Mouse (Mus musculus): ENCODE measurements around the gene Atp6v0a1. TPM values are rescaled to one million over a fixed set of nuclear protein-coding genes. Genes with fewer than 3 reads are reported as not detected.

The Atp6v0a1 gene
- total and polyA plus RNA-seq, 2 experiments from 2014 or later = 162 to 179 TPM

DNA sequence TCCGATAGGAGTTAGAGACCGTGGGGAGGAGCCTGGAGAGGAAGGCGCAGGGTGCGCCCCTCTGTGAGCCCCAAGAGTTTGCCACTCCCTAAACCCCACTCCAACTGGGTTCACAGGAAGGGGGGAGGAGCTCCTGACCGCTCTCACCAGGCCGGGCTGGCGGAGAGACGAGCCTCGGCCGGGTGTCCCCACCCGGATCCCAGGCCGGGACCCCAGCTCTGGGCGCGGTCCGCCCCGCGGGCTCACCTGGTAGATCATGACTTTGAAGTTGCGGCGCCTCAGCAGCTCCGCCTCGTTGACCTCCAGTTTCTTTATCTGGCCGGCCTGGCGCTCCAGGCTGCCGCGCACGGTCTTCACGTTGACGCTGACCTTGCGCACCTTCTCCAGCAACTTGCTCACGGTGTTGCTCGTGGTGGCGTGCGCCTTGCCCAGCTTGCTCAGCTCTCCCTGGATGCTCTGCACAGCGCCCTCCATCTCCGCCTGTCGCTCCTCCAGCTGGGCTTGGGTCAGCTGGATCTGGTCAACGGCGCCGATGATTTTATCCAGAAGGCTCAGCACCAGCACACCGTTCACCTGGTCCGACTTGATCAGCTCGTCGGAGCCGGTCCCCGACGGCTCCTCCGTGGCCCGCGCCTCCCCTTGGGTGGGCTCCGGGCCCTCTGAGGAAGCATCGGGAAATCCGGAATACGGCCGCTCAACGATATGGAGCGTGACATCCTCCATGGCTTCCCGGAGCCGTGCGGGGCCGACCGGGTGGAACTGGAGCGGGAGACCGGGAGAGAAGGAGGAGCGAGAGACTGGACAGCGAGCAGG lies 39.3 kb upstream of the Atp6v0a1 start:
- peak overlapping the region; percentile 50 for H3K4me2 ChIP-seq (ENCODE audit: low read depth)
- TF ChIP-seq CTCF (IDR thresholded peaks at IDR 0.05; ENCODE audit: low read depth) = no peak
- peaks cover 6% of the 10 kb centered on the region; the same call in 1 of the 2 replicates for H3K4me1 ChIP-seq (ENCODE audit: insufficient read depth)
- H3K4me3 ChIP-seq (ENCODE audit: low read depth, low read length) = peak overlapping the region; percentile 34
- peak overlapping the region; percentile 28; the same call in 1 of the 2 replicates for H3K9ac ChIP-seq
- H3K9me3 ChIP-seq (ENCODE audit: low read length) = no peaks in the 10 kb centered on the region
- under 1% methylated on average over 65 of the region's 65 CpGs for WGBS
- H3K27me3 ChIP-seq (ENCODE audit: insufficient read depth, low read length) = peaks cover 66% of the 10 kb centered on the region
- DNase-seq (no peak), ATAC-seq (no peak; the same call in 1 of the 2 replicates)
- H3K36me3 ChIP-seq (ENCODE audit: insufficient read depth) = no peaks in the 10 kb centered on the region
- H3K27ac ChIP-seq (ENCODE audit: low read depth, low read length) = no peak overlapping the region

DNA sequence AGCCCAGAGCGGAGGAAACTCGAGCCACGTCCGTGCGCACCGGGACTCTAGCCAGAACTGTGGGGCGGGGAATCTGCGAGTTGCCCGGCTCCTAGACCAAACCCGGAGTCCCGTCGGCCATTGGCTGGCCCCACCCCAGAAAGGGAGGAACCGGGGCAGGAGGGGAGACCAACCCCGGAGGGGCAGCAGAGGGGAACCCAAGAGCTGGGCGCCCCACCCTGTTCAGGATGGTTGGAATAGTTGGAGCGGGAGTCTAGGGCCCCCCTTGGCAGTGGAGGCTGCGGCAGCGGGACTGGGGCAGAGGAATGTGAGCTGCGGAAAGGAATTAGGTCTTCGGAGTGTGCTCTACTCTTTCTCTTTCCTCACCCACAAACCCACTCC lies 38.7 kb upstream of the Atp6v0a1 start, which contains the start of gene Cavin1:
Gene Cavin1 (minus strand): TSS at position 331 of the 381 bp plus-strand sequence.
- 3% methylated on average over 20 of the region's 20 CpGs for WGBS
- peak within 1 kb of the TSS; percentile 34 for H3K4me3 ChIP-seq (ENCODE audit: low read depth, low read length)
- peaks cover 64% of the 10 kb centered on the region for H3K27me3 ChIP-seq (ENCODE audit: insufficient read depth, low read length)
- H3K9ac ChIP-seq = peak within 1 kb of the TSS; percentile 28; the same call in 1 of the 2 replicates
- H3K4me2 ChIP-seq (ENCODE audit: low read depth) = peak within 1 kb of the TSS; percentile 50
- peaks cover 6% of the 10 kb centered on the region; the same call in 1 of the 2 replicates for H3K4me1 ChIP-seq (ENCODE audit: insufficient read depth)
- ATAC-seq (peak; percentile 51), DNase-seq (peak; percentile 51)
- no peaks in the 10 kb centered on the region for H3K36me3 ChIP-seq (ENCODE audit: insufficient read depth)
- H3K9me3 ChIP-seq (ENCODE audit: low read length) = no peaks in the 10 kb centered on the region
- H3K27ac ChIP-seq (ENCODE audit: low read depth, low read length) = no peak within 1 kb of the TSS
- TF ChIP-seq CTCF (IDR thresholded peaks at IDR 0.05; ENCODE audit: low read depth) = no peak

DNA sequence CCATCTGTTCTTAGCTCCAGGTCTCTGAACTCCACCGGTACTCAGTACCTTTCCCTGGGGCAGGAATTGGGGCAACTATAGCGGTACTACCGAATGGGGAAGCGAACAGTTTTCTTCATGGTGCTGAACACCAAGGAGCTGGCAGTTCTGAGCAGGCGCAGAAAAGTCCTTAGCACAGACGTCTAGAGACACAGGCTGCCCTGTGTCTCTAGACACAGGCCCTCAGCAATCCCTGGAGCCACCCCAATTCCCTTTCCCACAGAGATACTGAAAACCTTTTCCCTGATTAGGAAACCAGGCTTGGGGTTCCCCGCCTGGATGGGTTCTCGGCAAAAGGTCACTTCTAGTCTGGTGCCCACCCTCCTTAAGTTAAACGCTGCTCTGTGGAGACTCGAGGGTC lies 37.8 kb upstream of the Atp6v0a1 start:
- Histone ChIP-seq H3K27me3 (ENCODE audit: insufficient read depth, low read length) (peaks cover 60% of the 10 kb centered on the region), H3K9ac (no peak overlapping the region), H3K4me1 (ENCODE audit: insufficient read depth) (peaks cover 6% of the 10 kb centered on the region; the same call in 1 of the 2 replicates), H3K36me3 (ENCODE audit: insufficient read depth) (no peaks in the 10 kb centered on the region), H3K9me3 (ENCODE audit: low read length) (no peaks in the 10 kb centered on the region), H3K4me2 (ENCODE audit: low read depth) (no peak overlapping the region), H3K27ac (ENCODE audit: low read depth, low read length) (no peak overlapping the region), H3K4me3 (ENCODE audit: low read depth, low read length) (no peak overlapping the region)
- no peak for DNase-seq
- no peak for TF ChIP-seq CTCF (IDR thresholded peaks at IDR 0.05; ENCODE audit: low read depth)
- ATAC-seq = no peak
- 71% methylated on average over 10 of the region's 10 CpGs for WGBS

DNA sequence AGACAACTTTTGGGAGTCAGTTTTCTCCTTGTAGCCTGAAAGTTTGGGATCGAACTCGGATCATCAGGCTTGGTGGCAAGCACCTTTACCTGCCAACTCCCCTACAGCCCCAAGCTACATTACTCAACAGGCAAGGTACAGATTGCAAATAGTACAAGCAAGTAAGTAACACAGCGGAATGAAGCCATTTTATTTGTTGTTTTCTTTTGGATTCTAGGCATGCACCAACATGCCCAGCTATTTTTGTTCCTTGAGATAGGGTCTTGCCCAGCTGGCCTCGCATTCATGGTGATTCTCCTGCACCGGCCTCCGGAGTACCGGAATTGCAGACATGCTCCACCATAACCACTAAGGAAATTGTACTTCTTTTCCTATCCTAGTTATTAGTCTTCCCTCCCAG lies 36.0 kb upstream of the Atp6v0a1 start:
- DNase-seq (no peak), ATAC-seq (no peak)
- H3K9me3 ChIP-seq (ENCODE audit: low read length) = no peaks in the 10 kb centered on the region
- H3K36me3 ChIP-seq (ENCODE audit: insufficient read depth) = no peaks in the 10 kb centered on the region
- 94% methylated on average over 7 of the region's 7 CpGs for WGBS
- no peak overlapping the region for H3K9ac ChIP-seq
- no peak for TF ChIP-seq CTCF (IDR thresholded peaks at IDR 0.05; ENCODE audit: low read depth)
- no peak overlapping the region for H3K27ac ChIP-seq (ENCODE audit: low read depth, low read length)
- no peak overlapping the region for H3K4me2 ChIP-seq (ENCODE audit: low read depth)
- H3K27me3 ChIP-seq (ENCODE audit: insufficient read depth, low read length) = peaks cover 49% of the 10 kb centered on the region
- H3K4me3 ChIP-seq (ENCODE audit: low read depth, low read length) = no peak overlapping the region
- peaks cover 6% of the 10 kb centered on the region; the same call in 1 of the 2 replicates for H3K4me1 ChIP-seq (ENCODE audit: insufficient read depth)

DNA sequence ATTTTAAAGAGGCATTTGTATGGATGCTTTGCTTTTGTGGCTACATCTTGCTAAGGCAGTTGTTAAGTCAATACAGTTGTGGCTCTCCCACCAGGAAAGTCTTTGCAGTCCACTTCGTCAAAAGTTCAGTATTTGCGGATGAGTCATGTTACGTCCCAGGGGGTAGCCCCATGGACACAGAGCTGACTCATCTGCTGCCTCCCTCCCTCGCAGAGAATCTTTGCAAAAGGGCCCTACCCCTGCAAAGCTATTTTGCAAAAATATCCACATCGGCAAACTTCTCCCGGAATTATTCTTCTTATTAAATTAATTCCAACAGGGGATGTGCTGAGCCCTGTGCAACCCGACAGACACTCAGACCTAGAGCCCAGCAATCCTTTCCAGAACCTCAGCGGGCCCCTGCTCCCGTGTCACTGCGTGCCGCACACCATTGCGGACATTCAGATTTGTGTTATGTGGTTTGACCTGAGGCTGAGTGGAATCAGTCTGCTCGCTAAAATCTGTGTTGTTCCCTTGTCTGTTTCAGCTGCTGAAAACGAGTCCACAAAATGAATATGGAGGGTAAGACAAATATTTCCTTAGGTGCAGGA lies 34.8 kb upstream of the Atp6v0a1 start:
- no peaks in the 10 kb centered on the region for H3K9me3 ChIP-seq (ENCODE audit: low read length)
- peaks cover 6% of the 10 kb centered on the region; the same call in 1 of the 2 replicates for H3K4me1 ChIP-seq (ENCODE audit: insufficient read depth)
- DNase-seq (no peak), ATAC-seq (no peak)
- no peak overlapping the region for H3K4me3 ChIP-seq (ENCODE audit: low read depth, low read length)
- H3K27ac ChIP-seq (ENCODE audit: low read depth, low read length) = no peak overlapping the region
- TF ChIP-seq CTCF (IDR thresholded peaks at IDR 0.05; ENCODE audit: low read depth) = no peak
- H3K4me2 ChIP-seq (ENCODE audit: low read depth) = no peak overlapping the region
- H3K9ac ChIP-seq = no peak overlapping the region
- 76% methylated on average over 14 of the region's 14 CpGs for WGBS
- H3K27me3 ChIP-seq (ENCODE audit: insufficient read depth, low read length) = peaks cover 36% of the 10 kb centered on the region
- no peaks in the 10 kb centered on the region for H3K36me3 ChIP-seq (ENCODE audit: insufficient read depth)

DNA sequence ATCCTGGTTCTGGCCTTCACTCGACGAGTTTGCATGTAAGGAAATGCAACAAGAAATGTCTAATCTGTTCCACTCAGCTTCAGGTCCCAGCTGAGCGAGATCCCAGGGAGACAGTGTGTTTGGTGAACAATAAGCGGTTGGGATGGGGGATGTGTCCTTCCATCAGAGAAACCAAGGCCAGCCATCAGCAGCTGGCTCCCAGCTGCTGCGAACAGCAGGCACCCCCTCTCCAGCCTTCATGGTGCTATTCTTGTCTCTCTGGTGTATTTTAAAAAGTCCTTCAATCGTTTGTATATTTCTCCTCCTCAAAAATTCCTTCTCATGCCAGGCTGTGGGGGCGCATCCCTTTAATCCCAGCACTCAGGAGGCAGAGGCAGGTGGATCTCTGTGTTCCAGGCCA lies 34.0 kb upstream of the Atp6v0a1 start:
- Histone ChIP-seq H3K9me3 (ENCODE audit: low read length) (no peaks in the 10 kb centered on the region), H3K4me1 (ENCODE audit: insufficient read depth) (peaks cover 2% of the 10 kb centered on the region; the same call in 1 of the 2 replicates), H3K36me3 (ENCODE audit: insufficient read depth) (no peaks in the 10 kb centered on the region), H3K4me3 (ENCODE audit: low read depth, low read length) (no peak overlapping the region), H3K27me3 (ENCODE audit: insufficient read depth, low read length) (peaks cover 29% of the 10 kb centered on the region), H3K9ac (no peak overlapping the region), H3K27ac (ENCODE audit: low read depth, low read length) (no peak overlapping the region), H3K4me2 (ENCODE audit: low read depth) (no peak overlapping the region)
- 78% methylated on average over 7 of the region's 7 CpGs for WGBS
- no peak for DNase-seq
- TF ChIP-seq CTCF (IDR thresholded peaks at IDR 0.05; ENCODE audit: low read depth) = no peak
- ATAC-seq = no peak

DNA sequence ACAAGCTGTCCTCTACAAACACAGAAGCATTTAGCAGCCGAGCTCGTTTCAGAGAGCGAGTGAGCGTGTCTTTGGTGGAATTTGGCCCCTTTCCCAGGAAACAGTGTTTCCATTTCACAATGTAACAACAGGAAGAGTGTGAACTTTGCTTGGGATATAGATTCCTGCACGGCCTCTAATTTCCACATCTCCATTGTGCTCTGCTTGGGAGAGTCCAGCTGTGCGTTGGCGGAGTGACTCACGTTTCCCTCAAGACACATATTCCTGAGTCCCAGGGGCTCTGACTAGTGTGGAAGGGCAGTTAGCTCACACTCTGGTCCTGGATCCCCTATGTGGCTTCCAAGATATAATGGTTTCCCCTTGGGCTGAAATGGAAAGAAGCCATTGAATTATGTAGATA lies 29.4 kb upstream of the Atp6v0a1 start:
- 32% methylated on average over 8 of the region's 8 CpGs for WGBS
- H3K27ac ChIP-seq (ENCODE audit: low read depth, low read length) = no peak overlapping the region
- ATAC-seq = no peak

More for the DNA sequence above, 29.4 kb upstream of the Atp6v0a1 start:
- Histone ChIP-seq H3K36me3 (ENCODE audit: insufficient read depth) (no peaks in the 10 kb centered on the region), H3K4me3 (ENCODE audit: low read depth, low read length) (no peak overlapping the region), H3K9me3 (ENCODE audit: low read length) (no peaks in the 10 kb centered on the region), H3K4me1 (ENCODE audit: insufficient read depth) (no peaks in the 10 kb centered on the region), H3K9ac (no peak overlapping the region), H3K4me2 (ENCODE audit: low read depth) (no peak overlapping the region), H3K27me3 (ENCODE audit: insufficient read depth, low read length) (0 out of 2 replicates have a peak, but pooled peaks cover 4% of the 10 kb centered on the region)
- no peak for DNase-seq
- TF ChIP-seq CTCF (IDR thresholded peaks at IDR 0.05; ENCODE audit: low read depth) = no peak
